Mouse (Mus musculus) testis, adult 2 months (tissue): Measurements from ENCODE around the gene Mmachc.
"Not testable (repeated sequence)": the region's sequence is repeated elsewhere in the genome, so short reads cannot be mapped to it uniquely, and the experiment has no call there.

ENCODE experiments used
- CTCF ChIP-seq: fragments of 200-500 bp; IDR thresholded peaks from 2 replicates; pipeline ENCODE4 v1.5.1; 2012; ENCODE audit warnings: low read depth, mild to moderate bottlenecking, inconsistent platforms, low read length, moderate library complexity; ENCODE audit not compliant: control insufficient read depth, insufficient read depth, insufficient replicate concordance
- POLR2A ChIP-seq: fragments of 200-500 bp; IDR thresholded peaks from 2 replicates; pipeline ENCODE4 v1.6.1; 2012; ENCODE audit warnings: low read depth, mild to moderate bottlenecking, inconsistent platforms, low read length, moderate library complexity; ENCODE audit not compliant: control insufficient read depth

GRCm38 (mm10) chr4:116659916-116660315 lies 48.3 kb downstream of the Mmachc start:
- not testable (repeated sequence) for TF ChIP-seq CTCF, POLR2A
